Mouse (Mus musculus) midbrain, embryonic 12.5 days (tissue): ENCODE measurements around the gene Ubxn4. TPM values are rescaled to one million over a fixed set of nuclear protein-coding genes. Genes with fewer than 3 reads are reported as not detected.
A peak's percentile ranks its signal among the peaks of the same experiment; 100 is the strongest.

Experiments used
- ATAC-seq: fragments of 200-750 bp; cut with Nextera tagmentation; 2 replicates; pipeline ENCODE4 v1.8.0; 2017; ENCODE audit warnings: low read depth, moderate TSS enrichment, moderate library complexity; ENCODE audit not compliant: low FRiP score
- H3K27ac ChIP-seq: fragments of 300-500 bp; sonication (generic); replicated peaks from 2 replicates; pipeline ENCODE4 v1.5.1; 2016; ENCODE audit warnings: mild to moderate bottlenecking
- H3K27me3 ChIP-seq: fragments of 300-500 bp; sonication (generic); 2 replicates; pipeline ENCODE4 v1.6.1; 2016; ENCODE audit warnings: mild to moderate bottlenecking
- H3K36me3 ChIP-seq: fragments of 300-500 bp; sonication (generic); 2 replicates; pipeline ENCODE4 v1.6.1; 2016
- H3K4me1 ChIP-seq: fragments of 300-500 bp; sonication (generic); 2 replicates; pipeline ENCODE4 v1.6.1; 2016
- H3K4me2 ChIP-seq: fragments of 300-500 bp; sonication (generic); replicated peaks from 2 replicates; pipeline ENCODE4 v1.6.1; 2016; ENCODE audit warnings: mild to moderate bottlenecking, moderate library complexity
- H3K4me3 ChIP-seq: fragments of 300-500 bp; sonication (generic); 2 replicates; pipeline ENCODE4 v1.5.1; 2016; ENCODE audit warnings: mild to moderate bottlenecking
- H3K9ac ChIP-seq: fragments of 300-500 bp; sonication (generic); replicated peaks from 2 replicates; pipeline ENCODE4 v1.6.1; 2016; ENCODE audit warnings: mild to moderate bottlenecking, moderate library complexity
- H3K9me3 ChIP-seq: fragments of 300-500 bp; sonication (generic); 2 replicates; pipeline ENCODE4 v1.6.1; 2016; ENCODE audit warnings: mild to moderate bottlenecking
- WGBS: fragments of 180-500 bp; shearing (Covaris S2); methylation state at CpG from one replicate; pipeline ENCODE4 v1.1.7; 2016; 5-methylcytosine and 5-hydroxymethylcytosine counted together
- polyA plus RNA-seq: library from polyadenylated mRNA; unstranded; fragments of >200 nt; fragmentation: Nextera tagmentation; extraction: Ambion mirVana; gene quantifications from 2 replicates; pipeline ENCODE4 v1.2.1, GENCODE M21; 2016

Ubxn4 gene
- polyA plus RNA-seq, 1 experiment from 2014 or later, result 76.9 TPM

DNA sequence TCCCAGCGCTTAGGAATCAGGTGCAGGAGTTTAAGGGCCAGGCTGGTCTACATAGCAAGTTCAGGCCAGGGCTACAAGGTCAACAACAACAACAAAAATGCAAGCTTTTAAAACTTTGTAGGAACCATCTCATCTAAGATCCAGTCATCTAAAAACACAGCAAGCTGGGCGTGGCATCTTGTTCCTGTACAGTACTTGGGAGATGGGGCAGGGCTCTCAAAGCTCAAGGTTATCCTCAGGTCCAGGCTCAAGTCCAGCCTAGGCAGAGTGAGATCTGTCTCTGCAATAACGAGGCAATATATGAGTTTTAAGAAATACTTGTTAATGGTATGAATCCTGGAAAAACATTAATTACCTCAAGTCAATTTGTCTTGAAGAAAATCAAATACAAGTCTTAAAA, 34.8 kb downstream of the Ubxn4 start:
- Histone ChIP-seq H3K9me3 (no peaks in the 10 kb centered on the region), H3K4me2 (no peak overlapping the region), H3K27ac (no peak overlapping the region), H3K4me3 (no peak overlapping the region), H3K27me3 (no peaks in the 10 kb centered on the region), H3K36me3 (peaks cover 81% of the 10 kb centered on the region), H3K4me1 (no peaks in the 10 kb centered on the region), H3K9ac (no peak overlapping the region)
- WGBS, result 97% methylated on average over 3 of the region's 3 CpGs
- no peak for ATAC-seq

DNA sequence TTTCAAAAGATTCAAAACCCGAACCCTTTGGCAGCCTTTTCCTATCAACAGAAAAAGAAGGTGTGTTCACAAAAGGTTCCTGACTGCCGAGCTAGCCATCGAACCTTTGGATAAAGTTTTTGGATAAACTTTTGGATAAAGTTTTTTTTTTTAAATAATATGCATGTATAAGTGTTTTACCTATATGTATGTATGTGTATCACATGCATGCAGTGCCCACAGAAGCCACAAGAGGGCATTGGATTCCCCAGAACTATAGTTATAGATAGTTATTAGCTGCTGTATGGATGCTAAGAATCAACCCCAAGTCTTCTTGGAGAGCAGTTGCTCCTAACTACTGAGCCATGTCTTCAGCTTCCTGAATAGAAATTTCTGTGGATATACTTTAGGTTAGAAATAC, 38.0 kb downstream of the Ubxn4 start:
- Histone ChIP-seq H3K4me2 (no peak overlapping the region), H3K27me3 (no peaks in the 10 kb centered on the region), H3K36me3 (peaks cover 53% of the 10 kb centered on the region), H3K4me3 (no peak overlapping the region), H3K9me3 (no peaks in the 10 kb centered on the region), H3K4me1 (no peaks in the 10 kb centered on the region), H3K9ac (no peak overlapping the region), H3K27ac (no peak overlapping the region)
- no peak for ATAC-seq
- WGBS, result 96% methylated on average over 3 of the region's 3 CpGs

DNA sequence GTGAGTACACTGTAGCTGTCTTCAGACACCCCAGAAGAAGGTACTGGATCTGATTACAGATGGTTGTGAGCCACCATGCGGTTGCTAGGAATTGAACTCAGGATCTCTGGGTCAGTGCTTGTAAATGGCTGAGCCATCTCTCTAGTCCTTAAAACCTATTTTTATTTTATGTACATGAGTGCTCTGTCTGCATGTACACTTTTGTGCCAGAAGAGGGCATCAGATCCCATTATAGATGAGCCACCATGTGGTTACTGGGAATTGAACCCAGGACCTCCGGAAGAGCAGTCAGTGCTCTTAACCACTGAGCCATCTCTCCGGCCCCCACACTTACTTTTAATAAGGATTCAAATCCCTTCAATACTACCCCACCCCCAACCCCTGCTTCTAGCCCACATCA, 39.2 kb downstream of the Ubxn4 start:
- Histone ChIP-seq H3K4me3 (no peak overlapping the region), H3K9ac (no peak overlapping the region), H3K9me3 (no peaks in the 10 kb centered on the region), H3K4me2 (no peak overlapping the region), H3K27me3 (no peaks in the 10 kb centered on the region), H3K36me3 (peaks cover 46% of the 10 kb centered on the region), H3K4me1 (no peaks in the 10 kb centered on the region), H3K27ac (no peak overlapping the region)
- no peak for ATAC-seq
- WGBS, result 94% methylated on average over 3 of the region's 3 CpGs

DNA sequence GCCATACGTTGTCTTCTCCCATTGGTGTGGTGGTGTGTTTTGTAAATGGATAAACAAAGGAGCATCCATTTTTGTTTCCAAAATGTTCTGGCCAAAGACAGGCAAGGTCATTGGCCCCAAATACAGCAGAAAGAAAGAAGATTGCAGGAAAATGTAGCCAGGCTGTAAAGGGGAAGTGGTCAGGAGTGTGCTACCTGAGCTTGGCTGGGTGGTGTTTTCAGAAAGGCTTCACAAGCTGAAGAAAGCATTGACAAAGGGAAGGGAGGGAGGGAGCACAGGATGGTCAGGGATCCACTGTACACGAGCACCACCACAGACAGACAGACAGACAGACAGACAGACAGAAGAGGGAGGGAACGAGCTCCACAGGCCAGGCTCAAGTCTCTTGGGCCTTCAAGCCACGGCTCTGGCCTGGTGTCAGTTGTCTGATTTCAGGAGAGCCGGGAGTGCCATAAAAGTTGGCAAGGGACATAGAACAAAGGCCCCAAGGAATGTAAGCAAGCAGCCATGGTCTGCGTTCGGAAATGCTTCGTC, 40.5 kb downstream of the Ubxn4 start:
- WGBS, result 92% methylated on average over 8 of the region's 8 CpGs
- no peak overlapping the region for H3K4me2 ChIP-seq
- H3K36me3 ChIP-seq, result peaks cover 33% of the 10 kb centered on the region

DNA sequence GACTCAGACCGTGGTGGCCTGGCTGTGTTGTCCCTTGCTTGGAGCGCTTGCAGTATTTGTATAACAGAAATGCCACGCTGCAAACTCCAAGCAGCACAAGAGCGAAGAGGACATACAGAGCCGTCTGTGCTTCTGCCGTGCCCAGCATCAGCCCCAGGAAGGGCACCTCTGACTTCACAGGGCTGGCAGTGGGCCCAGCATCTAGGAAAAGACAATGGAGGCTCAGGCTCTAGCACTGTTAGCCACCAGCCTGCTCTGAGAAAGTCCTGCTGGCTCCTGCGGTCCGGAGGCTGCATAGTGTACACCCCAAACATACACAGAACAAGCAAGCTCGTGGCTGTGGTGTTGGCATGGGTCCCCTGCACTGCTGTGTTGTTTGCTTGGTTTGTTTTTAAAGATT, 41.4 kb downstream of the Ubxn4 start:
- Histone ChIP-seq H3K9me3 (no peaks in the 10 kb centered on the region), H3K4me2 (no peak overlapping the region), H3K4me1 (no peaks in the 10 kb centered on the region), H3K4me3 (no peak overlapping the region), H3K36me3 (peaks cover 24% of the 10 kb centered on the region), H3K9ac (no peak overlapping the region), H3K27me3 (no peaks in the 10 kb centered on the region), H3K27ac (no peak overlapping the region)
- WGBS, result 92% methylated on average over 9 of the region's 9 CpGs
- ATAC-seq, result no peak

More for the DNA sequence above, 40.5 kb downstream of the Ubxn4 start:
- no peak for ATAC-seq
- Histone ChIP-seq H3K9ac (no peak overlapping the region), H3K4me3 (no peak overlapping the region), H3K27me3 (no peaks in the 10 kb centered on the region), H3K4me1 (no peaks in the 10 kb centered on the region), H3K27ac (no peak overlapping the region), H3K9me3 (no peaks in the 10 kb centered on the region)

DNA sequence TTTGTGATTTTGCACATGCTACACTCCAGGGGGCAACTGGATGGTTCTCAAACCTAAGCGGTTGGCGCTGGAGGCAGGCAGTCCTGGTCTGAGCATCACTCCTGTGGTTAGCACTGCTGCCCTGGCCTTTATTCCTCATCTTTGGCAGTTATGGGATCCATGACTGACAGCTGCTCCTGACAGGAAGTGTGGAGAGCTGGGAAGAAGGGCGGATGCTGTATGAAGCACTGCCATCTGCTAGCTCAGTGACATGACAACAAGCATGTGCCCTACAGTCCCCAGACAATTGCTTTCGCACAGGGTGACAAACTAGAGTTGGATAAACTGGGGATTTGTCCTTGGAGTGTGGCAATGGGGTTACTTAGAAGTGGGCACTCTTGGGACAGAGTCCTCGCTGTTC, 46.5 kb downstream of the Ubxn4 start:
- WGBS, result 88% methylated on average over 5 of the region's 5 CpGs
- Histone ChIP-seq H3K4me2 (no peak overlapping the region), H3K9ac (no peak overlapping the region), H3K36me3 (peaks cover 4% of the 10 kb centered on the region; the same call in 1 of the 2 replicates), H3K4me3 (no peak overlapping the region), H3K27ac (no peak overlapping the region), H3K9me3 (no peaks in the 10 kb centered on the region), H3K4me1 (no peaks in the 10 kb centered on the region), H3K27me3 (no peaks in the 10 kb centered on the region)
- ATAC-seq, result no peak

DNA sequence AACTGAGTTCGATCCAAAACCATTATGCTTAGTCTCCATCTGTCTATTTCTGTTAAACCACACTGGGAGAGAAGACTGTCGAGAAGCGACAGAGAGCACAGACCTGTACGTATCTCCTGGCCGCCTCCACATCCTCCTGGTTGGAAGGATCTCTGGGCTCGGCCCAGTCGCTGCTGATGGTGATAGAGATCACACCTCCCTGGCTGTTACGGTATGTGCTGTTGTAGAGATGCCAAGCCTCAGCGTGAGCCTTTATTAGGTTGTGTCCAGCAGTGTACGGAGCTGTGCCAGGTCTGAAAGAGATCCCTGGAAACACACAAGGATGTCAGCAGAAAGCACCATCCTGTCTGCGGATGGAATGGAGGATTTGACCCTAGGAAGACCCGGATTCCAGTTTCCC, 49.8 kb downstream of the Ubxn4 start:
- Histone ChIP-seq H3K4me3 (no peak overlapping the region), H3K4me2 (no peak overlapping the region), H3K4me1 (no peaks in the 10 kb centered on the region), H3K27ac (no peak overlapping the region), H3K36me3 (no peaks in the 10 kb centered on the region), H3K9ac (no peak overlapping the region), H3K27me3 (no peaks in the 10 kb centered on the region), H3K9me3 (no peaks in the 10 kb centered on the region)
- no peak for ATAC-seq
- 94% methylated on average over 12 of the region's 12 CpGs for WGBS

DNA sequence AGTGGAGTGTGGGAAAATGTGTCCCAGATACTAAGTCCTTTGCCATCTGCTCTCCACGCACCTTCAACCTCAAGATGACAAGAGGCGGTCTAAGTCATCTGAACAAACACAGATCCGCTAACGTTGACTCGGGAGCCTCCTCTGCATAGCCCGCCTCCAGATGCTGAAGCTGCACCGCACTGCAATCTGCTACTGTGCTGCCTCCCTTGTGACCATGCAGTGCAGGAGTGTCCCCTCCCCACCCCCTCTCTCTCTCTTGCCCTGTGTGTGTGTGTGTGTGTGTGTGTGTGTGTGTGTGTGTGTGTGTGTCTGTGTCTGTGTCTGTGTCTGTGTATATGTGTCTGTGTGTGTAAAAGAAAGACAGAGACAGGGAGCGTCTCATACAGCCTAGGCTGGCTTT, 51.5 kb downstream of the Ubxn4 start:
- H3K9ac ChIP-seq, result no peak overlapping the region
- H3K4me1 ChIP-seq, result no peaks in the 10 kb centered on the region
- H3K27ac ChIP-seq, result no peak overlapping the region
- H3K4me3 ChIP-seq, result no peak overlapping the region
- H3K9me3 ChIP-seq, result no peaks in the 10 kb centered on the region
- no peak overlapping the region for H3K4me2 ChIP-seq
- WGBS, result 79% methylated on average over 8 of the region's 8 CpGs
- peak; percentile 44; the same call in 1 of the 2 replicates for ATAC-seq
- H3K27me3 ChIP-seq, result no peaks in the 10 kb centered on the region
- H3K36me3 ChIP-seq, result no peaks in the 10 kb centered on the region

DNA sequence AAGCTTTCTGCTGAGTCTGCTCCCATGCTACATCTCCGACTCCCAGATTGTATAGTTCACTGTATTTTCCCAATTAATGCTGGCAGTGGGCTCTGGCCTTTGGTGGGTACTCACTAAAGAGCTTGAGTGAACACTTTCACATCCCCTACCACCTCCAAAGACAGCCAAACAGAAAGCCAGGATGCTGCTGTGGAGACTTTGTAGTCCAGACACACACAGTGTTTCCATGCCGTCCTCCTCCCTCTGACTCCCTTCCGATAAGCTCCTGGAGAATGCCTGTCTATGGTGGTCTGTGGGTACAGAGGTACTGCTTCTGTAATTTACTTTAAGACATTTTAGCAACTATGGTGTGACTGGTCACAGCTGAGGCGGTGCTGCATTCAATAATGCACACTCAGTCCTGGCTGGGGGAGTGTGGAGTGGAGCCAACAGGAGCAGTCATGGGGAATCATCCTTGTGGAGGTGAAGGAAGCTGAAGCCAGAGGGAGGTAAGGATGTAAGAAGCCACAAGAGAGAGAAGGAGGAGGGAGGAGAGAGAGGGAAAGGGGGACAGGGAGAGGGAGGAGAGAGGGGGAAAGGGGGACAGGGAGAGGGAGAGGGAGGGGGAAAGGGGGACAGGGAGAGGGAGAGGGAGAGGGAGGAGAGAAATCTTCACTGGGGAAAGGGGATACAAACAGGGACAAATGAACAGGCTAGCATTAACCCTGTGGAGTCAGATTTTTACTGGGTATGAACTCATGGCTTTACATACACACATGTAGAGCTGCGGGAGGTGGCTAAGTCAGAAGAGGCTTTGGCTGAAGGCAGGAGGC, 52.2 kb downstream of the Ubxn4 start:
- Histone ChIP-seq H3K36me3 (no peaks in the 10 kb centered on the region), H3K4me1 (no peaks in the 10 kb centered on the region), H3K9ac (no peak overlapping the region), H3K27me3 (no peaks in the 10 kb centered on the region), H3K27ac (no peak overlapping the region), H3K4me3 (no peak overlapping the region), H3K4me2 (no peak overlapping the region), H3K9me3 (no peaks in the 10 kb centered on the region)
- ATAC-seq, result 0 out of 2 replicates have a peak, but pooled peaks have one; percentile 4
- WGBS, result 80% methylated on average over 5 of the region's 5 CpGs

DNA sequence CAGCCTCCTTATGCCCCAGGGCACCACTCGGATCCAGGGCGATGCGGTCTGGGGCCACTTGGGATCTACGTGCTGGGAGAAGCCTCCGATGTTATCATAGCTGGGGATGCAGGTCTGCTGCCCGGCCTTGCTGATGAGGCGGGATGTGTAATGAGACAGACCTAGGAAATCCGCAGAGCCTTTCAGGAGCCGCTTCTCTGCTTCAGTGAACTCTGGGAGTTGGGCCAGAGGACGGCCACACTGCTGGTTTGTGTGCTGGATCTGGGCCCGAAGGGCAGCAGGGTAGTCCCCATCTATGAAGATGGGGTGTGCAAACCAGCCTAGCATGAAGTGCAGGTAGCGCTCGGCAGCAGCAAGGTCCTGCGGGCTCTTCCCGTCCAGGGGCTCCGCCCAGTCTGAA, 60.1 kb downstream of the Ubxn4 start:
- no peak for ATAC-seq
- H3K4me2 ChIP-seq, result no peak overlapping the region
- H3K36me3 ChIP-seq, result no peaks in the 10 kb centered on the region
- H3K4me3 ChIP-seq, result no peak overlapping the region
- WGBS, result 92% methylated on average over 16 of the region's 16 CpGs
- no peak overlapping the region for H3K9ac ChIP-seq
- H3K9me3 ChIP-seq, result peaks cover 5% of the 10 kb centered on the region; the same call in 1 of the 2 replicates
- no peaks in the 10 kb centered on the region for H3K27me3 ChIP-seq
- no peaks in the 10 kb centered on the region for H3K4me1 ChIP-seq
- H3K27ac ChIP-seq, result no peak overlapping the region

DNA sequence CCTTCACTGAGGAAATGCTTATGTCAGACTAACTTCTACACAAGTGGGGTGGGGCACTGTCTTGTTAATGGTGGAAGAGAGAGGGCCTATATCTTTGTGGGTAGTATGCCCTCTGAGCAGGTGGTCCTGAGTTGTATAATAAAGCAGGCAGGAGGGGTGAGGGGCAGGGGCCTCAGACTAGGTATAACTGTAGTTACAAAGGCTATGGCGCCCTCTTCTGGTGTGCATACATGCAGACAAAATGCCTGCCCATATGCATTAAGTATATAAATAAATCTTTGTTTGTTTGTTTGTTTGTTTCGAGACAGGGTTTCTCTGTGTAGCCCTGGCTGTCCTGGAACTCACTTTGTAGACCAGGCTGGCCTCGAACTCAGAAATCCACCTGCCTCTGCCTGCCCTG, 65.3 kb downstream of the Ubxn4 start:
- no peaks in the 10 kb centered on the region for H3K9me3 ChIP-seq
- WGBS, result 91% methylated on average over 3 of the region's 3 CpGs
- no peak overlapping the region for H3K4me3 ChIP-seq
- H3K4me1 ChIP-seq, result no peaks in the 10 kb centered on the region
- no peaks in the 10 kb centered on the region for H3K36me3 ChIP-seq
- no peak for ATAC-seq
- no peaks in the 10 kb centered on the region for H3K27me3 ChIP-seq
- H3K27ac ChIP-seq, result no peak overlapping the region
- no peak overlapping the region for H3K9ac ChIP-seq
- H3K4me2 ChIP-seq, result no peak overlapping the region

DNA sequence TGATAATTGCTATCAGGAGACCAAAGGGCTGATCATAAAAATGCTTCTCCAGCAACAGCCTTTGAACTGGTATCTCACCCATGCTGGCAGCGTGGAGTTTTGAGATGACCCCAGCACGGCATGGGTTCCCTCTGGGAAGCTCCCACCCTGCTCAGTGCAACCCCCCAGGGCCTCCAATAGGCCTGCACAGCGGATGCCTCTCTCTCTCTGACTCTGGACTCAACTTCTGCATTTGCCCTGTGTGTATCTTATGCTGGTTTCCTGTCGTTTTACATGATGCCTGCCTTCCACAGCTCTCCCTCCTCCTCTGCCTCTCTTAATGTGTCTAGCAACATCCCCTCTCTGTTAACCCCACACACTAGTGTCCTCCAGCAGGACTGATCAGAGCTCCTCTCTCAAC, 70.9 kb downstream of the Ubxn4 start:
- ATAC-seq, result no peak
- 79% methylated on average over 4 of the region's 4 CpGs for WGBS
- Histone ChIP-seq H3K4me2 (no peak overlapping the region), H3K9ac (no peak overlapping the region), H3K27ac (no peak overlapping the region), H3K36me3 (no peaks in the 10 kb centered on the region), H3K4me3 (no peak overlapping the region), H3K27me3 (no peaks in the 10 kb centered on the region), H3K4me1 (no peaks in the 10 kb centered on the region), H3K9me3 (no peaks in the 10 kb centered on the region)
